Mouse (Mus musculus): ENCODE results near the gene Slc5a2.
A peak's percentile ranks its signal among the peaks of the same experiment; 100 is the strongest.

The Slc5a2 gene

DNA sequence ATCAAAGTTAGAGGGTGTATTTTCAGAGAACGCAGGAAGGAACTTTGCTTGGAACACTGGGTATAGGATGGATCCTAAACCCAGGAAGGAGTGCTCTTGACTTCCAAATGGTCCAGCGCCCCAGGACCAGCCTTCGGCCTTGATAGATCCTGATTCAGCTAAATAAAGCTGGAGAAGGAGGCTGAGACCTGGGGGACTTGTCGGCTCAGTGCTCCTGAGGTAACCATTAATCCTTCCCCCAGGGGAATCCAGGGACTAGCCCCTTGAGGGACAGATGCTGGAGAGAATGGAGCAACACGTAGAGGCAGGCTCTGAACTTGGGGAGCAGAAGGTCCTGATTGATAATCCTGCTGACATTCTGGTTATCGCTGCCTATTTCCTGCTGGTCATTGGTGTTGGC, at the start of gene Slc5a2:
Gene Slc5a2, plus strand, starts transcription at position 247 of the 400 bp plus-strand sequence.
- no peak for DNase-seq (ENCODE audit: low read depth, low spot score)

DNA sequence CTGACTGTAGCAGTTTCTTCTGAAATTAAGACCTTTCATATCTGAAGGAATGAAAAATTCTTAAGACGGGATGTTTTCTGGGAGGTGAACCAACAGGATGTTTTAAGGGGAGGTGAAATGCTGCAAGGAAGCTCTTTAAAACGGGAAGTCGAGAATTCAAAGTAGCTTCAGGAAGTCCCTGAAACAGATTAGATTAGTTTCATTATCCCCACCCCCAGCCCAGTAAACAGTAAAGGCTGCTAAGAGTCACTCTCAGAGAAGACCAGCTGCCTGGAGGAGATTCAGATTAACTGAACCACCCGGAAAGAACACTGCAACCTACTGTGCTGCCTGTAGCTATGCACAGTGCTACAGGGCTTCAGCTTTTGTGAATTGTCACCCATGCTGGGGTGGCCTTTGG, 45.5 kb upstream of the Slc5a2 start:
- DNase-seq (ENCODE audit: low read depth, low spot score) = no peak

DNA sequence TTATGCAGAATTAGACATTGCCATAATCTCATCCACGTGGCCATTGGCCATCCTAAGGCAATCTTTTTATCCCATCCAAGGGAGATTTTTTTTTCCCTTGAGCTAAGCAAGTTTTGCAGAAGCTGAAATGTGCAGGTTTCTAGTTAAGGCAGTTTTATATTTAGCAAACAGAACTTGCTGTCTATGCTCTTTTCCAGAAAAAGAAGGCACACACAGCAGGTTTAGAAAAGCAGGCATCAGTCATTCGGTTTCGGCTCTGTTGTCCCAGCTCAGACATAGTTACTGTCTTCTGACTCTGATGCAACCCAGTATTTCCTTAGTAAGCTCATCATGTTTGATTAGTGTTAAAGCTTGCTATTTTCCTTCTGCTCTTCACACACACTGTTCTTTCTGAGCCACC, 44.5 kb upstream of the Slc5a2 start:
- DNase-seq (ENCODE audit: low read depth, low spot score) = no peak

- DNase-seq (ENCODE audit: low read depth, low spot score) = no peak
These were observed 33.7 kb upstream of the Slc5a2 start for GRCm38 (mm10) chr7:128231741-128232140.

DNA sequence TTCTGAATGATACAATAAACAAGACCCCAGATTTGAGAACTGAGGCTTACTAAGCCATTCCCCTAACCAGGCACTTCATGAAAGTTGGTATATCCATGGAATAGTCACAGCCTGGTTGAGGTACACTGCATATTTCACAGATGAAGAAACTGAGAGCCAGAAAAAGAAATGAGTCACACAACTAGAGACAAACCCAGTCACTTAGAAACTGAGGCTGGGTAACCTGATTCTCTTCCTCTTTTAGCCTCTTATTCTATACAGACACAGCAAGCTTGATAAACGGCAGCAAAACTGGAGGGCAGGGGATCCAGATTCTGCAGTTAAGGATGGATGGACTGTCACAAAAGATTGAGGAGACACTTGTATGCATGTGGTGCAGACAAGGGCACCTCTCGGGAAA, 30.7 kb upstream of the Slc5a2 start:
- no peak for DNase-seq (ENCODE audit: low read depth, low spot score)

GRCm38 (mm10) chr7:128235481-128235880, 30.0 kb upstream of the Slc5a2 start:
- no peak for DNase-seq (ENCODE audit: low read depth, low spot score)

GRCm38 (mm10) chr7:128236426-128236825, 29.0 kb upstream of the Slc5a2 start:
- DNase-seq (ENCODE audit: low read depth, low spot score) = no peak

GRCm38 (mm10) chr7:128236856-128237592, 28.4 kb upstream of the Slc5a2 start, which contains the start of gene Armc5:
TSS of gene Armc5 (plus strand) at chr7:128237342.
- peak; percentile 77 for DNase-seq (ENCODE audit: low read depth, low spot score)

DNA sequence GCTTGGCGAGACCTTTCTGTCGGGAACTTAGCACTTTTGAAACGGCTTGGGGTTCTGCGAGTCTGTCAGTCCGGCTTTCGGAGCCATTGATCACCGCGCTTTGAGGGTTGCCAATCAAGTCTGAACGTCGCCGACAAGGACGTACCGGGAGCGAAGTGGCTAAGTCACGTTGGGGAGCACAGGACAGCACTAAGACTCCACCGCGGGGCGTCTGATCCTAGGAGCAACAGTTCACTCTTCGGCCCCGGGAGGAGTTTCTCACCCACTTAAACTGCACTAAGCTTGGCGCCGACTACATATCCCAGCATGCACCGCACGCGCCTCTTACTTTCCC, 27.9 kb upstream of the Slc5a2 start:
- no peak for DNase-seq (ENCODE audit: low read depth, low spot score)

DNA sequence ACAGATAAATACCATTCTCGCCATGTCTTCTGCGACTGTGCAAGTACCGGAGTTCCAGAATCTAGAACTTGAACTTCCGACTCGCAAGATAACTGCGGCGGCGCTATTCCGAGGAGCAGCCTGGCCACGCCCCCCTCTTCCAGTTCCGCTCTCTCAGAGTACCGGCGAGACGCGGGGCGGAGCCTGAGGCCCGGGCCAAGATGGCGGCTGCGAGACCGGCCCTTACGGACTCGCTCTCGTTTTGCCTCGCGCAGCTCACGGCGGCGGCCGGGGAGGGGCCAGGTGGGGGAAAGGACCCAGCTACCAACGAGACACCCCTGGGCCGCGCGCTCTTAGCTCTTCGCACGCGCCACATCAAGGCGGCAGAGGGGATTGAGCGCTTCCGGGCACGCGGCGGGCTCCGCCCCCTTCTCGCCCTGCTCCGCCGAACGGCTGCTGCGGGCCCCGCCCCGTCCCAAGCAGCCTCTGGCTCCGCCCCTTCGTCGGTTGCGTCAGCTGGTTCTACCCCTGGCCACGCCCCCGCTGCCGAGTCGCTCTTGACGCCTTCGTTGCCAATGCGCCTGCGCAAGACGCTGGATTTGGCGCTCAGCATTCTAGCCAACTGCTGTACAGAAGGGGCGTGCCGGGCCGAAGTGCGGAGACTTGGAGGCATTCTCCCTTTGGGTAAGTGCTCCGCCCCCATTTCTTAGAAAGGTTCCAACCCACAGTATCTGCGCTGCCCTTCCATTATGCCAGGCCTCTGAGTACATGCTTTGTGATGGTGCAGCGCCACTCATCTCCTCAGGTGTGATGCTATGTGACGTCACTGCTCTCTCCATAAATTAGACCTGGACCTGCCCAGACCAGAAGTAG, 27.3 kb upstream of the Slc5a2 start, which contains the start of gene 9130023H24Rik:
Gene 9130023H24Rik, minus strand, starts transcription at position 105 of the 852 bp plus-strand sequence.
- DNase-seq (ENCODE audit: low read depth, low spot score) = peak; percentile 99

DNA sequence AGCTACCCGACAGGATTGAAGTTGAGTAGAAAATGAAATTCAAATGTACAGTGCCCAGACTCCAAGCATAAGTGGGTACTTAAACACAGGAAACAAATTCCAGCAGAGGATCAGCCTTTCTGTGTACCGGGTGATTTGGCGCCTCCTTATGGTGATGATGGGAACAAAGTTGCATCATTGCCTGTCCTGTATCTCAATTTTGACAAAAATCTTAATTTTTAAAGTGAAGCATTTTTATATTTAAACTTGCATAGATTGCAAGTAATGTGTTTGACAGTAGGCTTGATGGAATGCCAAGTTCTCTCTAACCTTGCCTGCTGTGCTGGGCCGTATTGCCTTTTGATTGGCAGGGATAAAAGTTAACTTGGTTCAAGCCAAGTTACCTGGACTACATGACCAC, 26.5 kb upstream of the Slc5a2 start:
- no peak for DNase-seq (ENCODE audit: low read depth, low spot score)

- DNase-seq (ENCODE audit: low read depth, low spot score) = no peak
These were observed 25.2 kb upstream of the Slc5a2 start for GRCm38 (mm10) chr7:128240131-128240784.

- no peak for DNase-seq (ENCODE audit: low read depth, low spot score)
These were observed 23.1 kb upstream of the Slc5a2 start for GRCm38 (mm10) chr7:128242331-128242730.

DNA sequence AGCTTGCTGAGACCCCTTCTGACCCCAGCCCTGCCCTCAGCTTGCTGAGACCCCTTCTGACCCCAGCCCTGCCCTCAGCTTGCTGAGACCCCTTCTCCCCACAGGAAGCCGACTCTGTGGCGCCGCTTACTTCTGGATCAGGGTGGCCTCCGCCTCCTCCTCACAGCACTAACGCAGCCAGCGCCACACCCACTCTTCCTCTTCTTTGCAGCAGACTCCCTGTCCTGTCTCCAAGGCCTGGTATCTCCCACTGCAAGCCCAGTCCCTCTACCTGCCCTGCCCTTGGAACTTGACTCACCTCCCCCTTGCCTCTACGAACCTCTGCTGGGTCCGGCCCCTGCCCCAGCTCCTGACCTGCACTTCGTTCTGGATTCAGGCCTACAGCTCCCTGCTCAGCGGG, 21.5 kb upstream of the Slc5a2 start:
- DNase-seq (ENCODE audit: low read depth, low spot score) = no peak

DNA sequence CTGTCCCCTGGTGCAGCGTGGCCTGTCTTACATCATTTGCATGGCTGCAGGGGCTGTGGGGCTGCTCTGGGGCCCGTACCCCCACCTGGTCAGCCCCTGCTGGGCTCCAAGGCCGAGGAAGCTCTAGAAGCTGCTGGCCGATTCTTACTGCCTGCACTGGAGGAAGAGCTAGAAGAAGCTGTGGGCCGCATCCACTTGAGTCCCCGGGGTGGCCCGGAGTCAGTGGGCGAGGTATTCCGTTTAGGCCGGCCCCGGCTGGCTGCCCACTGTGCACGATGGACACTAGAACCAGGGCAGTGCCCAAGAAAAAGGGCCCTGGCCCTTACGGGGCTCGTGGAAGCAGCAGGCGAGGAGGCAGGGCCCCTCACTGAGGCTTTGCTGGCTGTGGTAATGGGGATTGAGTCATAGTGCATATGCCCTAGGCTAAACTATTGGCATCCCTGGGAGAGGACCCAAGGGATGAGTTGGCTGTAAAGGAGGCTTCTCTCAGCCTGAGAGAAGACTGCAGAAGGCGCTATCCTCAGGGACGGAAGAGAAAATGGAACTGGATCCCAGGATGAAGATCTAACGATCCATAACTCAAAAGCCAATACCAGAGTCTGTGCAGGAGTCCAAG, 20.9 kb upstream of the Slc5a2 start:
- DNase-seq (ENCODE audit: low read depth, low spot score) = no peak

- DNase-seq (ENCODE audit: low read depth, low spot score) = no peak
These were observed 19.9 kb upstream of the Slc5a2 start for GRCm38 (mm10) chr7:128245547-128245946.

DNA sequence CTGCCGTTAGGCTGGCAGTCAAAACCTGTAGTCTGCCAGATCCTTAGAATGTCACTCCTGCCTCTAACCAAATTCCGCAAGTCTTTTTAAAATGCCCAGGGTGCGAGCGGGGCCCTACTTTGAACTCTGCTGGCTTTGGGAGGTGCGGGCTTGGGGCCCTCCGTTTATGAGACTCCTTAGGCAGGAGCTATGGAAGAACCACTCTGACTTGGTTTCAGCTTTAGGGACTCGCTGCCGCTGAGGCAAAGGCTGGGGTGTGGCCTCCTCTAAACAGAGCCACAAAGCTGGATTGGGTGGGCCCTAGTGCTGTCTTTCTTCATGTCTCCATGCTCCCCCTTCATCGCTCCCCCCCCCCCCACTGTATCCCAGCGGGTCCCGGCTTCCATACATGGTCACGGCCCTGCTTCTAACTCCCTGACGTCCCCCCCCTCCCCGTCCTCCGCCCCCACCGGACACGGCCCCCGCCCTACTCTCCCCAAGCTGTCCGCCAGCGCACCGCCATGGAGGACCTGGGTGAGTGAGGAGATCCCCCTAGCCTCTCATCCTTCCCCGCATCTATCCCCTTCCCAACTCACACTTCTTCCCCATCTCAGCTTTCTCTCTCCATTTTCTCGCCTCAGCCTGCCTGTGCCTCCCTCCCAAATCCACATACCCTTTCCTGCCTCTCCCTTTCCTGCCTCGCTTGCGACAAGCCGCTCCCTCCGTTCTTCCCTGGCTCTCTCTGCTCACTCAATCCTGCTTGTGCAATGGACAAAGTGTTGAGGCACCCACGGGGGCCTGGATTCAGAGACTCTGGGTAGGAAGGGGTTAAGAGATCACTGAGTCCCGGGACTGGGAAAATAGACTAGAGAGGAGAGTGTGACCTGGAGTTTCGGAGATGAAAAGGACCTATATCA, 18.7 kb upstream of the Slc5a2 start, which contains the start of gene Tgfb1i1:
Gene Tgfb1i1, plus strand, starts transcription at position 317 of the 896 bp plus-strand sequence.
- DNase-seq (ENCODE audit: low read depth, low spot score) = peak; percentile 76

DNA sequence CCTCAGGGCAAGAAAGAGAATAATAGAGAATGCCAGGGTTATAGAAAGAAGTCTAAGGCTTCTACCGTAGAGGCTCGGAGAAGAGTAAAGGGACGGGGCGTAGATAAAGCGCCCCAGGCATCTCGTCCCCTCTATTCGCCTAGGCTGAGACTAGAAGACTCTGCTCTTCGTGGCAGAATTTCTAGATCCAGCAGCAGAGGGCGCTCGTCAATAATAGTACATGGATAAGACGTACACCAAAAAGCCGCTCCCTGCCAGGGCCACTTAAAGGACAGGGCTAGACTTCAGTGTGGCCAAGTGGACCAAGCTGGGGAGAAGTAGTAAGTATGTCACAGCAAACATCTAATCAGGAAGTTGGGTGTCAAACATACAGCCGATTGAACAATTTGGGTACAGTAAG, 18.0 kb upstream of the Slc5a2 start:
- peak; percentile 74 for DNase-seq (ENCODE audit: low read depth, low spot score)

DNA sequence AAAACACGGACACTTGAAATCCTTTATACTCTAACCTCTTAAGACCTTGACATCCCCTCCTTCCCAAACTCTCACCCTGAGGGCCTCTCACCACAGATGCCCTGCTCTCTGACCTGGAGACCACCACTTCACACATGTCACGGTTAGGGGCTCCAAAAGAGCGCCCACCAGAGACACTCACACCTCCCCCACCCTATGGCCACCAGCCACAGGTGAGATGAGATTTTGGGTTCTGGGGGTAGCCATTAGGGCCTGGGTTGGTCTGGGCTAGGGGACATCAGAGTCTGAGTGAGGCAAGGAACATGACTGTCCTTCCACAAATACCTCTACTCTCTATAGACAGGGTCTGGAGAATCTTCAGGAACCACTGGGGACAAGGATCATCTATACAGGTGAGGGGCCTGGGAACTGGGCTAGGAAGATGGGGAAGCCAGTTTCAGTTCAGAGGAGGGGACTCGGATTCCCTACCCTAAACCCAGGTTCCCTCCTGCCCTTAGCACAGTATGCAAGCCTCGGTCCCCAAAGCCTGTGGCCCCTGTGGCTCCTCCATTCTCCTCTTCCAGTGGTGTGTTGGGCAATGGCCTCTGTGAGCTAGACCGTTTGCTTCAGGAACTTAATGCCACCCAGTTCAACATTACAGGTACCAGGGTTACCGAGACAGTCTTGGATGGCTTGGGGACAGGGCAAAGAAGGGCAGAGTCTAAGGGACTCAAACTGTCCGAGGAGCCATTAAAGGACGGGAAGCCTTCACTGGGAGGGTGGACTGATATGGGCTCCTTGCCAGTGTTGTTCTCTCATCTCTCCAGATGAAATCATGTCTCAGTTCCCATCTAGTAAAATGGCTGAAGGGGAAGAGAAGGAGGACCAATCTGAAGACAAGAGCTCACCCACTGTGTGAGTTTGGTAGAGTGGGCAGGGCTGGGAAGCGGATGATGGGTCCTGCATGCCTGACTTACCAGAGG, 17.1 kb upstream of the Slc5a2 start:
- no peak for DNase-seq (ENCODE audit: low read depth, low spot score)

GRCm38 (mm10) chr7:128249998-128250397, 15.5 kb upstream of the Slc5a2 start:
- no peak for DNase-seq (ENCODE audit: low read depth, low spot score)
